Mouse (Mus musculus) liver, adult 2 months (tissue): ENCODE data around the gene Ror1.

Experiments used
- CTCF ChIP-seq: fragments of 200-500 bp; IDR thresholded peaks from 2 replicates; pipeline ENCODE4 v1.5.1; 2011; ENCODE audit warnings: low read depth, low read length, control low read depth
- POLR2A ChIP-seq: fragments of 200-500 bp; IDR thresholded peaks from 2 replicates; pipeline ENCODE4 v1.6.1; 2011; ENCODE audit warnings: low read length, control low read depth; ENCODE audit not compliant: insufficient read depth; ENCODE audit errors: extremely low read depth

DNA sequence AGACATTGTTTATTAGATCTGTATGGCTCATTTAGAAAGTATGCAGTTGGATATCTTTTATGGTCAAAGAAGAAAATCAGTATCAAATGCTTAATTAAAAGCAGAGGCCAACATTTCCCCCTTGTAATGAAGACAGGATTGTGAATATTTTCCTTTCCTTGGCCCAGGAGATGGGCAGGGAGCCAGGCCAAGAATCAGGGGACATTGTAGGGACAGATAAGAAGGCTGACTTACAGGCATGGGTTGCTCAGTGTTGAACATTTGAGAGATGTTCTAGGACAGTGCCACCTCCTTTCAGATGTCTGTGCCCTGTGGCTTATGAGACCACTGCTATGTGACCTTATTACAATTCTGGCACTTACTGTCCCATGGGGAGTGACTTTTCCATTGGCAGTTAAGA, 18.6 kb downstream of the Ror1 start:
- TF ChIP-seq POLR2A (no peak), CTCF (no peak)
